Mouse (Mus musculus) olfactory bulb, adult 2 months (tissue): Measurements from ENCODE around the gene Olfr873.

ENCODE experiments used
- CTCF ChIP-seq: fragments of 200-500 bp; IDR thresholded peaks from 2 replicates; pipeline ENCODE4 v1.5.1; 2012; ENCODE audit warnings: low read depth, mild to moderate bottlenecking, low read length, moderate library complexity; ENCODE audit not compliant: insufficient read depth
- POLR2A ChIP-seq: fragments of 200-500 bp; IDR thresholded peaks from 2 replicates; pipeline ENCODE4 v1.6.1; 2012; ENCODE audit warnings: mild to moderate bottlenecking, low read depth, low read length, moderate library complexity; ENCODE audit not compliant: insufficient read depth

DNA sequence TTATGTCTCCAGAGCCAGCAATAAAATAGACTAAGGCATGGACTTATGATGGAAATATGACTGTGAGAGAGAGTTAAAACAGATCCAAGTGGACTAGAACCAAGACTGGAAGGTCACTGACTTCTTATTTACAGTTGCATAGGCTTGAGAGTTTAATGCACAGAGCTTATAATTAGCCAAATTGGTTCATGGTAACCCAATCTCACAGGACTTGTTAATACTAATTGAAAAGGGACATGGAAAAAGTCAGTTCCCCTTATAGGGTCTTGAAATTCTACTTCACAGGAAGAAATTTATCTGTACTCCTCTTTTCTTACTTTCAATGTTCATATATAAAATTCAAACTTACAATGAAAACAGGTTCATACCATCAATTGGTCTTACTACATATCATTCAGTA lies 37.7 kb downstream of the Olfr873 start, which contains the start of gene Olfr18:
- TF ChIP-seq CTCF (no peak), POLR2A (no peak)
